Mouse (Mus musculus): ENCODE results near the gene Camta2. TPM values are rescaled to one million over a fixed set of nuclear protein-coding genes. Genes with fewer than 3 reads are reported as not detected.

Camta2 gene
- polyA plus RNA-seq, 1 experiment from 2014 or later = 13.4 TPM

DNA sequence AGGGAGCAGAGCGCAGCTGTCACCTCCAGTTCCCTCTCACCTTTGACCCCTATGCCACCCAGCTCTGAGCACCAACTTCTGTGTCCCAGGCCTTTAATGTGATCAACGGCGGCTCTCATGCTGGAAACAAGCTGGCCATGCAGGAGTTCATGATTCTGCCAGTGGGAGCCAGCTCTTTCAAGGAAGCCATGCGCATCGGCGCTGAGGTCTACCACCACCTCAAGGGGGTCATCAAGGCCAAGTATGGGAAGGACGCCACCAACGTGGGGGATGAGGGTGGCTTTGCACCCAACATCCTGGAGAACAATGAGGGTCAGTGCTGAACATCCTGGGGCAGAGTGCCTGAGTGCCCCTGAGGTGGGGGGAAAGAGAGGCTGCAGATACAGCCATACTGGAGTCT, 27.3 kb downstream of the Camta2 start:
- H3K27me3 ChIP-seq = no peaks in the 10 kb centered on the region
- no peaks in the 10 kb centered on the region for H3K9me3 ChIP-seq
- no peak for ATAC-seq (ENCODE audit: insufficient number of reproducible peaks, insufficient read depth, low FRiP score, low TSS enrichment, low read depth)
- H3K4me3 ChIP-seq = no peak overlapping the region
- H3K27ac ChIP-seq = no peak overlapping the region
- no peak overlapping the region for H3K4me2 ChIP-seq
- H3K36me3 ChIP-seq = peaks cover 50% of the 10 kb centered on the region
- 87% methylated on average over 8 of the region's 8 CpGs for WGBS
- H3K4me1 ChIP-seq = peaks cover 33% of the 10 kb centered on the region
- H3K9ac ChIP-seq = no peak overlapping the region

DNA sequence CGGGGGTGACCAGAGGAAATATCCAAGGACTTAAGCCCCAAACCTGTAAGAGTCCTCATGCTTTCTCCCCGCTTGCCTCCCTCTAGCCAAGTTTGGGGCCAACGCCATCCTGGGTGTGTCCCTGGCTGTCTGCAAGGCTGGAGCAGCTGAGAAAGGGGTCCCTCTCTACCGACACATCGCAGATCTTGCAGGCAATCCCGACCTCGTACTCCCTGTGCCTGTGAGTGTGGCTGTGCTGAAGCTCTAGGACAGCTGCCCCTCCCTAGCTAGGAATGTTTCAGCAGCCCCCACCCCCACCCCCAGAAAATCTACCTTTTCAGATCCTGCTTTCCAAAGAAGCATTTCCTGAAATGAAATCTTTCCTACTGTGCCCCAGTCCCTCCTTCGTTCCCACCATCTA, 29.0 kb downstream of the Camta2 start:
- Histone ChIP-seq H3K27me3 (no peaks in the 10 kb centered on the region), H3K9me3 (no peaks in the 10 kb centered on the region), H3K27ac (peak overlapping the region; percentile 14; the same call in 1 of the 2 replicates), H3K9ac (0 out of 2 replicates have a peak overlapping the region, but pooled peaks have one; percentile 100), H3K4me1 (peaks cover 34% of the 10 kb centered on the region), H3K4me3 (no peak overlapping the region), H3K36me3 (peaks cover 34% of the 10 kb centered on the region), H3K4me2 (0 out of 2 replicates have a peak overlapping the region, but pooled peaks have one; percentile 5)
- ATAC-seq (ENCODE audit: insufficient number of reproducible peaks, insufficient read depth, low FRiP score, low TSS enrichment, low read depth) = no peak
- 69% methylated on average over 8 of the region's 8 CpGs for WGBS

DNA sequence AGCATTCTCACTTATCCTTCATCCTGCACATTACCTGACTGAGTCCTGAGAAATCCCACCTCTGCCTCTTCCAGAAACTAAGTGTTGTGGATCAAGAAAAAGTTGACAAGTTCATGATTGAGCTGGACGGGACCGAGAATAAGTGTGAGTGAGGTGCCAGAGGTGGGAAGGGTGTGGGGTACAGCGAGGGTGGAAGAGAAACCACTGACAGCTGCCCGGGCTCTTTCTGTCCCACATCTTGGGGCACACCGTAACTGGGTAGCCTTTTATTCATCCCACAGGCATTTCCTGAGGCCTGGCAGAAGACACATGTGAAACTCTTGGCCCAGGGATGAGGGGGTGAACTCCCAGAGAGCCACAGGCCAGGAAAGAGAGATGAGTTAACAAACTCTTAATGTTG, 29.4 kb downstream of the Camta2 start:
- 0 out of 2 replicates have a peak overlapping the region, but pooled peaks have one; percentile 100 for H3K9ac ChIP-seq
- no peaks in the 10 kb centered on the region for H3K9me3 ChIP-seq
- H3K4me3 ChIP-seq = no peak overlapping the region
- H3K27me3 ChIP-seq = no peaks in the 10 kb centered on the region
- H3K27ac ChIP-seq = peak overlapping the region; percentile 14; the same call in 1 of the 2 replicates
- ATAC-seq (ENCODE audit: insufficient number of reproducible peaks, insufficient read depth, low FRiP score, low TSS enrichment, low read depth) = no peak
- 0 out of 2 replicates have a peak overlapping the region, but pooled peaks have one; percentile 5 for H3K4me2 ChIP-seq
- 76% methylated on average over 5 of the region's 5 CpGs for WGBS
- peaks cover 29% of the 10 kb centered on the region for H3K36me3 ChIP-seq
- H3K4me1 ChIP-seq = peaks cover 34% of the 10 kb centered on the region

DNA sequence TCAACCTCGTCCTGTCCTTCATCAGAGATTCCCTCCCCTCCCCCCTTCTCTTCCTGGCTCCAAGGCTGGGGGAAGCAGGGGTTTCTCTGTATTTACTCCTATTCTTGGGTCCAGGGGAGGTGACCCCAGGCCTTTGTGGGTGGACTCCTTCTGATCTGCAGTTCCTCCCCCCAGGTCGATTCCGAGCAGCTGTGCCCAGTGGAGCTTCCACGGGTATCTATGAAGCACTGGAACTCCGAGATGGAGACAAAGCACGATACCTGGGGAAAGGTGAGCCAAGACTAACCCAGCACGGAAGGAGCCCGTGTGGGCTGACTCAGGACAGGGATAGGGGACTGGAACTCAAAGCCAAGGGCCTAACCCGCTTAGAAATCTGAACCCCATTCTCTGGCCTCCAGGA, 29.9 kb downstream of the Camta2 start:
- WGBS = 47% methylated on average over 9 of the region's 9 CpGs
- Histone ChIP-seq H3K9ac (0 out of 2 replicates have a peak overlapping the region, but pooled peaks have one; percentile 100), H3K4me2 (0 out of 2 replicates have a peak overlapping the region, but pooled peaks have one; percentile 97)

DNA sequence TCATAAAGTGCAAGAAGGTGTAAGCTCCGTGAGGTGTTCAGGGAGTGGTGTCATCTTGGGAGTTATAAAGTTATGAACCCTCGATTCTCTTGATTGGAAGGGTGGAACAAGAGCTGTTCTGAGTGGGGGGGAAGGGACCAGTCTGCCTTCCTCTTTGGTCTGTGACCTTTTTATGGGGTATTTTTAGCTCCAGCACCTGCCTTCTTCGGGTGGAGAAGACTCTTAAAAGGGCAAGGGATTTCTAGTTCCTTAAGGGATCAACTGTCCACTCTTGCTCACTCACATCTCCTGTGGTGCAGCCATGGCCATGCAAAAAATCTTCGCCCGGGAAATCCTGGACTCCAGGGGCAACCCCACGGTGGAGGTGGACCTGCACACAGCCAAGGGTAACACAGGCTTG, 30.3 kb downstream of the Camta2 start:
- H3K27ac ChIP-seq = peak overlapping the region; percentile 97
- peak overlapping the region; percentile 100; the same call in 1 of the 2 replicates for H3K9ac ChIP-seq
- H3K36me3 ChIP-seq = peaks cover 24% of the 10 kb centered on the region
- peaks cover 39% of the 10 kb centered on the region for H3K4me1 ChIP-seq
- 44% methylated on average over 6 of the region's 6 CpGs for WGBS
- peak overlapping the region; percentile 97; the same call in 1 of the 2 replicates for H3K4me2 ChIP-seq
- no peaks in the 10 kb centered on the region for H3K9me3 ChIP-seq
- H3K4me3 ChIP-seq = no peak overlapping the region
- no peak for ATAC-seq (ENCODE audit: insufficient number of reproducible peaks, insufficient read depth, low FRiP score, low TSS enrichment, low read depth)
- no peaks in the 10 kb centered on the region for H3K27me3 ChIP-seq

More for the DNA sequence above, 29.9 kb downstream of the Camta2 start:
- ATAC-seq (ENCODE audit: insufficient number of reproducible peaks, insufficient read depth, low FRiP score, low TSS enrichment, low read depth) = no peak
- H3K36me3 ChIP-seq = peaks cover 24% of the 10 kb centered on the region
- H3K4me3 ChIP-seq = no peak overlapping the region
- H3K27ac ChIP-seq = peak overlapping the region; percentile 14; the same call in 1 of the 2 replicates
- peaks cover 35% of the 10 kb centered on the region for H3K4me1 ChIP-seq
- no peaks in the 10 kb centered on the region for H3K27me3 ChIP-seq
- no peaks in the 10 kb centered on the region for H3K9me3 ChIP-seq

DNA sequence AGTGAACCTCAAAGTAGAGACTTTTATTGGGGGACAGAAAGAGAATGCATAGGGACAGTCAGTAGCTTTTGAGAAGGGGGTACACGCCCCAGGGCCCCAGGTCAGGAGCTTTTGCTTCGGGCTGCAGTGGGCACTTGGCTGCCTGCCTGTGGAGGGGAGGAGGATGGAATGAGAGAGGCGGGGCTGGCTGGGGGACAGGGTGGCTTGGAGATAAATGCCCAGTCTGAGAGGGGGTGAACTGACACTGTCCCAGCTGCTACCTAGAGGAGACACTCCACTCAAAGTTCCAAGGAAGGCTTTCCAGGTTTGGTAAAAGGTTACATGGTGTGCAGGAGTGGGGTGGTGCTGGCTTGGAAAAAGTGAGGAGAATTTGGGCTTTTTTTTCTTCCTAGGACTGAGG, 30.9 kb downstream of the Camta2 start, which contains the start of gene Eno3:
Gene Eno3 (plus strand): TSS at position 239 of the 400 bp plus-strand sequence.
- peak within 1 kb of the TSS; percentile 100 for H3K4me3 ChIP-seq
- peak within 1 kb of the TSS; percentile 97 for H3K27ac ChIP-seq
- no peak for ATAC-seq (ENCODE audit: insufficient number of reproducible peaks, insufficient read depth, low FRiP score, low TSS enrichment, low read depth)
- H3K36me3 ChIP-seq = peaks cover 24% of the 10 kb centered on the region
- 12% methylated on average over 3 of the region's 3 CpGs for WGBS
- H3K9me3 ChIP-seq = no peaks in the 10 kb centered on the region
- peak within 1 kb of the TSS; percentile 100 for H3K9ac ChIP-seq
- H3K27me3 ChIP-seq = no peaks in the 10 kb centered on the region
- H3K4me1 ChIP-seq = peaks cover 46% of the 10 kb centered on the region
- H3K4me2 ChIP-seq = peak within 1 kb of the TSS; percentile 97

DNA sequence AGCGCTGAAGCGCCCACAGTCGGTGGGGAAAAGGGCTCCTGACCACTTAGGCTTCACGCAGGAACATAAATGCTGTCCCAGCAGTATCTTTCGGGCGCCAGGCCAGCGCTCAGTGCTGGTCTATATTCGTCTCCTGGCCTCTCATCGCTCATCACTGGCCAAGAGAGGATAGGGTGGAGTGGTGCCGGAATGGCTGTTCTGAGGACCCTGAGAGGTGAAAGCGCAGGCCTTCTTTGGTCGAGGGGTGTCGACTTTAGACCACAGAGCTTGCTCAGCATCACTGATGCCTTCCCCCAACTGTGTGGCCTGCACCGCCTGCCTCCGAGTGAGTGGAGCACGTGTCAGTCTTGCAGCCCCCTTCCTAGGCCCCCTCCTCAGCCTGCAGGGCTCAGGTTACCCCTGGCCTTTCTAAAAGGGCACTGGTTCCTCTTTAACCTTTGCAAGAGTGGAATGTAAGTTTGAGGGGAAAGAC, 31.4 kb downstream of the Camta2 start:
- H3K9ac ChIP-seq = peak overlapping the region; percentile 100
- 5% methylated on average over 16 of the region's 16 CpGs for WGBS
- no peaks in the 10 kb centered on the region for H3K27me3 ChIP-seq
- peak overlapping the region; percentile 97 for H3K4me2 ChIP-seq
- no peaks in the 10 kb centered on the region for H3K9me3 ChIP-seq
- peaks cover 49% of the 10 kb centered on the region for H3K4me1 ChIP-seq
- 0 out of 2 replicates have a peak, but pooled peaks have one; percentile 17 for ATAC-seq (ENCODE audit: insufficient number of reproducible peaks, insufficient read depth, low FRiP score, low TSS enrichment, low read depth)
- peak overlapping the region; percentile 100 for H3K4me3 ChIP-seq
- peaks cover 25% of the 10 kb centered on the region for H3K36me3 ChIP-seq
- H3K27ac ChIP-seq = peak overlapping the region; percentile 97

DNA sequence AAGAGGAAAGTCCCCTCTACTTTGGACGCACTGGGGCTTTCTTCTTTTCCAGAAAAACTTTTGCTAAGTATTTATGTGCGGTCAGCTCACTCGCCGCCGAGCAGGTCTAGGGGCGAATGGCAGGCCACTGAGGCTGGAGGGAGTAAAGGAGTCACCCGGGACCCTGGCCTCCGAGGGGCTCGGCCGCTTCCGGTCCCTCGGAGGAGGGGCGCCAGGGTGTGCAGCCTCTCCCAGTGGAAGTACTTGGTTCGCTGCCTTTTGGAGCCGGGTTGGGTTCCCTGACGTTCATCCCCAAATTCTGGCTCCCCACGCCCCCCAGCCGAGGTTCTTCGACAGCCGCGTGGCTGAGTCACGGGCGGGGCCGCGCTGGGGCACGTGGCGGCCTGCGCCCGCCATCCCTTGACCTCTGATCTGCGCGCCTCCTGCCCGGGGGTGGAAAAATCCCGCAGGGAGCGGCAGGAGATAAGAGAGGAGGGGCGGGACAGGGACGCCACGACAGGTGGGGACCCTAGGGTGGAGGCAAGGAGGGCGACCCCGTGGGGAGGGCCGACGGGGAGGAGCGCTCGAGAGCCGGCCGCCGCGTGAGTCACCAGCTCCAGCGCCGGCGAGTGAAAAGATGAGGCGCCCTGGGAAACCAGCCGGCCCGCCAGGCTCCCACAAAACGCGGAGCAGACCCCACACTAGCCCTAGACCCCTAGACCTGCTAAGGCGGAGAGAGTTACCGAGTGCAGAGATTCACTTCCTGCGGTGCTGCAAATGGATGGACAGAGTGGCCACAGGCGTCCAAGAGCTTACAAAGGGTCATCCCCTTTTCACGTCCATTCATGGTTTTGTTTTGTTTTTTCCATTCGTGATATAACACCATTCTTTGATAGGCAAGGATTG, 32.1 kb downstream of the Camta2 start:
- Histone ChIP-seq H3K9ac (peak overlapping the region; percentile 100), H3K4me3 (peak overlapping the region; percentile 100), H3K27ac (peak overlapping the region; percentile 97), H3K9me3 (no peaks in the 10 kb centered on the region), H3K27me3 (no peaks in the 10 kb centered on the region), H3K36me3 (peaks cover 26% of the 10 kb centered on the region), H3K4me1 (peaks cover 56% of the 10 kb centered on the region), H3K4me2 (peak overlapping the region; percentile 97)
- 0 out of 2 replicates have a peak, but pooled peaks have one; percentile 10 for ATAC-seq (ENCODE audit: insufficient number of reproducible peaks, insufficient read depth, low FRiP score, low TSS enrichment, low read depth)
- under 1% methylated on average over 61 of the region's 61 CpGs for WGBS

DNA sequence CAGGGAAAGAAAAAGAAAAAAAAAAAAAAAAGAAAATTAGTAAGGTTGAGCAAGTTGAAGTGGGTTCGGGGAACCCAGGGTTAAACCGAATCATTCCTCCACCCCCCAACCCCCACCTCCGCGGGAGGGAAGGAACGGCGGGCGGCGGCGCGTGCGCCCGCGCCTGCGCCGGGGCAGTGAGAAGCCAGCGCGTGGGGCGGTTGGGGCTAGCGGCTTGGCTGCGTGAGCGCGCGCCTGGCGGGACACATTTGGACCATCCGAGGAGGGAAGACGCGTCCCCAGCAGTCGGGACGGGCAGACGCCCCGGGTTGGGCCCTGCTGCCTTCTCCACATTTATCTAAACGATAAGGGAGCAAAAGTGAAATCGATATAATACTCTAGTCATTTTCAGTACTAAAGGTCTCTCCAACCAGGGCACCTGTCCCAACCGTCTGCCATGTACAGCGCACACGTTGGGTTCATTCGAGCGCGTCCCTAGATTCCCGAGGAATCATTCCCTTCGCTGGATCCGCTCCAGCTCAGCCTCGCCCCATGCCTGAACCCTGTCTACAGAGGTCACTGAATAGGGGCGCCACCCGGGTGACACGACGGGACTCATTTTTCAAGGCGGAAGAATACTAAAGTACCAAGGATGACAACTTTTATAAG, 32.9 kb downstream of the Camta2 start:
- WGBS = 1% methylated on average over 40 of the region's 48 CpGs
- H3K9ac ChIP-seq = peak overlapping the region; percentile 100
- H3K36me3 ChIP-seq = peaks cover 29% of the 10 kb centered on the region
- H3K4me2 ChIP-seq = peak overlapping the region; percentile 97
- no peaks in the 10 kb centered on the region for H3K9me3 ChIP-seq
- no peaks in the 10 kb centered on the region for H3K27me3 ChIP-seq
- H3K4me3 ChIP-seq = peak overlapping the region; percentile 100
- peaks cover 62% of the 10 kb centered on the region for H3K4me1 ChIP-seq
- ATAC-seq (ENCODE audit: insufficient number of reproducible peaks, insufficient read depth, low FRiP score, low TSS enrichment, low read depth) = no peak
- H3K27ac ChIP-seq = peak overlapping the region; percentile 97

DNA sequence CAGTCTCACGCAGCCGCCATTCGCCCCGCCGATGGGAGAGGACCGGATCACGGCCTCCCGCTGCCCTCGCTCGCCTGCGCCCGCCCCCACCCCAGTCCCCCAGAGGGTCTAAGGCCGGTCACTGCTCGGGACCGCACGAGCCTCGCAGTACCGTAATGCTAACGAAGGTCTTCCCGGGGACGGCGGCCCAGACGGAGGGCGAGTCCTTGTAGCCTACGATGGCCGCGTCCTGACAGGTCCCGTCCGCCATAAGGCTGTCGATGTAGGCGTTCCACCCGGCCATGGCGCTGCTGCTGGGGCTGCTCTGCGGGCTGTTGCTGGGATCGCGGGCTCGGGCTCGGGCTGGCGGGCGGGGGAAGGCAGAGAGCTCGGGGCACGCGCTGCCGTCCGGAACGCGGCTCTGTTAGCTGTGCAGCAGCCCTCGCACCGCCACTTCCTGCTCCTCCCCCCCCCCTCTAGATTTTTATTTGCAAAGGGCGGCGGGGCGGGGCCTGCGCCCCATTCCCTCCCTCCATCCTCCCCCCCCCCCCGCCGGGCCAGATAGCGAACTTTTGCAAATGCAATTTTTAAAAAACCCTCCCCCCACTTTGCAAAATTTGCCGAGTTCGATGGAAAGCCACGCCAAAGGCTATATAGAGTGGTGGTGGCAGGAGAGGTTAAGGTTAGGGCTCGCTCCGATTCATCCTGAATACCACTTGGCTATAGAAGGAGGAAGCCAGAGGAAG, 33.5 kb downstream of the Camta2 start, which contains the start of gene Pfn1:
Gene Pfn1 (minus strand): TSS at position 447 of the 725 bp plus-strand sequence.
- Histone ChIP-seq H3K36me3 (peaks cover 36% of the 10 kb centered on the region), H3K4me2 (peak within 1 kb of the TSS; percentile 97), H3K27me3 (no peaks in the 10 kb centered on the region), H3K9ac (peak within 1 kb of the TSS; percentile 100), H3K9me3 (no peaks in the 10 kb centered on the region), H3K4me3 (peak within 1 kb of the TSS; percentile 100), H3K4me1 (peaks cover 69% of the 10 kb centered on the region), H3K27ac (peak within 1 kb of the TSS; percentile 97)
- ATAC-seq (ENCODE audit: insufficient number of reproducible peaks, insufficient read depth, low FRiP score, low TSS enrichment, low read depth) = peak; percentile 33; the same call in 1 of the 2 replicates
- 0% methylated on average over 60 of the region's 61 CpGs for WGBS
